Mouse (Mus musculus): ENCODE data around the gene Mmp25.

- TF ChIP-seq CTCF (IDR thresholded peaks at IDR 0.05; ENCODE audit: low read depth, low read length) (no peak), POLR2A (IDR thresholded peaks at IDR 0.05; ENCODE audit: extremely low read depth, insufficient read depth, low read length) (no peak)
These were observed 17.3 kb downstream of the Mmp25 start for GRCm38 (mm10) chr17:23627813-23628212.
